Mouse (Mus musculus): ENCODE measurements at regions not wholly inside any gene's neighbourhood (a gene's known extent, or its start where the extent isn't known, plus 50 kb on each side); places are given as distances from the start of the nearest gene placed in this dataset.
"Not testable (repeated sequence)": the region's sequence is repeated elsewhere in the genome, so short reads cannot be mapped to it uniquely, and the experiment has no call there.

- no peak for DNase-seq (ENCODE audit: low spot score)
Measured at GRCm38 (mm10) chr4:153829766-153830165, 127.3 kb upstream of the A430005L14Rik start.

GRCm38 (mm10) chr4:153830491-153830890 lies 126.5 kb upstream of the A430005L14Rik start:
- DNase-seq (ENCODE audit: low spot score): no peak

DNA sequence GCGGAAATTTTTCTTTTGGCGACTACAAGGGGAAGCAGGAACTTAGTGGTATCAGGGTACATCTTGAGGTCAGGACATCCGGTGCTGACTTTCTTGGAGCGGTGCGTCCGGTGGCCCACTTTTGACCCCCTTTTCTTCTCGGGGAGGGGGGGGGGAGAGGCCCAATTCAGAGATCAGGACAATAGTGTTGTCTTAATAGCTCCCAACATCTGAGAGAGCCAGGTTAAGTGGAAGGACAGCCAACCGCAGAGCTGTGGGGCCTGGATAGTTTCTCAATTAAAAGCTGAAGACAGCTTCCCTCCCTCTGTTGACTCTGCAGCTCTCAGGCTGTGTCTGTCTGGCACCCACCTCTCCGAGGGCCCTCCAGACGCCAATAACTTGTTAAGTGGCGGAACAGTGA lies 125.8 kb upstream of the A430005L14Rik start:
- DNase-seq (ENCODE audit: low spot score): not testable (repeated sequence)

DNA sequence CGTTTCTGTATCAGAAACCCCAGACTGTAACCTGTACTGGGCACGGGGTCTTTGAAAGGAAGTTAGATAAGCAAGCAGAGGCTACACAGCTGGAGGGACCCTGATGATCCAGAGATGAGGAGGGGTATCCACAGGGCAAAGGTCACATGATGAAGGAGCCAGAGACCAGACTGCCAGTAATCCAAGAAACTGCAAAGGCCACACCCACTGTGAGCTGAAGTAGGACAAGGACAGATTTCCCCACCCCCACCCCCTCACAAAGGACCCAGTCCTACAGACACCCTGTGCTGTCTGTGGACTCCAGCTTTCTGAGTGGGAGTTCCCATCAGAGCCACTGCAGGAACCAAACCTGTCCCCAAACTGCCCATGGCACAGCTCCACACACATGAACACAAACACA lies 124.9 kb upstream of the A430005L14Rik start:
- no peak for DNase-seq (ENCODE audit: low spot score)

DNA sequence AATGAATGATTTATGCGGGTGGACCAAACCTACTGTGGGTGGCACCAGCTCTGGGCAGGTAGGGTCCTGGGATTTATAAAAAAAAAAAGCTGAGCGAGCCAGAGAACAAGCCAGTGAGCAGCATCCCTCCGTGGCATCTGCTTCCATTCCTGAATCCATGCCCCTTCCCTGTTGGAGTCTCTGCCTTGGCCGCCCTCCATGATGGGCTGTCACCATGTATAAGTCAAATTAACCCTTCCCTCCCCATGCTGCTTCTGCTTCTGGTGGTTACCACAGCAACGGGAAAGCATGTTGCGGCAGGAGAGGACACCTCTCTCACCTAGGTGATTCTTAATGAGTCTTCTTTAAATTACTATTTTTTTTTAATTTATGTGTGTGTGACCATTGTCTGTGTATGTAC lies 112.3 kb upstream of the A430005L14Rik start:
- DNase-seq (ENCODE audit: low spot score): no peak

DNA sequence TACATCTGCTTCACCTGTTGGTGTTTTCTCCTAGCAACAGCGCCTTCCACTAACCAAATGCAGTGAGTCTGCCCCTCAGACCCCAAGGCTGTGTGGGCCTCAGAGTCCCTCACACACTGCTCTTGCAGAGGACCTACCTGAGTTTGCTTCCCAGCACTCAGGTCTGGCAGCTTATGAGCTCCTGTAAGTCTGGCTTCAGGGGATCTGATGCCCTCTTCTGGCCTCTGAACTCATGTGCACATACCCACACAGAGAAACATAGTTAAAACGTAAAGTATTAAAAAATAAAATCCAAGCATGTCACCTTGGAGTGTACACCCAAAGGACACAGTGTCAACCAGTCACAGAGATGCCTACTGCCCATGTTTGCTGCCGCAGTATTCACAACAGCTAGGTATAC lies 108.8 kb upstream of the A430005L14Rik start:
- no peak for DNase-seq (ENCODE audit: low spot score)

GRCm38 (mm10) chr4:153850186-153850585 lies 106.9 kb upstream of the A430005L14Rik start:
- no peak for DNase-seq (ENCODE audit: low spot score)

- DNase-seq (ENCODE audit: low spot score): no peak
Measured at GRCm38 (mm10) chr4:153854084-153854747, 102.8 kb upstream of the A430005L14Rik start.

GRCm38 (mm10) chr4:153854748-153855092 lies 102.3 kb upstream of the A430005L14Rik start:
- DNase-seq (ENCODE audit: low spot score): no peak

- DNase-seq (ENCODE audit: low spot score): no peak
Measured at GRCm38 (mm10) chr4:153861420-153861819, 95.6 kb upstream of the A430005L14Rik start.

DNA sequence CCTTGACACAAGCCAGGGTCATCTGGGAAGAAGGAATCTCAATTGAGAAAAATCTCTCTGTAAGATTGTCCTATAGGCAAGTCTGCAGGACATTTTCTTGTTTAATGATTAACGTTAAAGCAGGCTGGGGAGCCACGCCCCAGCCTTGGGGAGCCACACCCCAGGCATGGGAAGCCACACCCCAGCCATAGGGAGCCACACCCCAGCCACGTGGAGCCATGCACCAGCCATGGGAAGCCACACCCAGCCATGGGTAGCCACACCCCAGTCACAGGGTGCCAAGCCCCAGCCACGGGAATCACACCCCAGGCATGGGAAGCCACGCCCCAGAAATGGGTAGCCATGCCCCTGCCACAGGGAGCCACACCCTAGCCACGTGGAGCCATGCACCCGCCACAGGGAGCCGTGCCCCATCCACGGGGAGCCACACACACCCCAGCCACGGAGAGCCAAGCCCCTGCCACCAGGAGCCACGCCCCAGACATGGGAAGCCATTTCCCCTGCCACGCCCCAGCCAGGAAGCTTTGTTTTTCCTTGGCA lies 94.8 kb upstream of the A430005L14Rik start:
- DNase-seq (ENCODE audit: low spot score): no peak

DNA sequence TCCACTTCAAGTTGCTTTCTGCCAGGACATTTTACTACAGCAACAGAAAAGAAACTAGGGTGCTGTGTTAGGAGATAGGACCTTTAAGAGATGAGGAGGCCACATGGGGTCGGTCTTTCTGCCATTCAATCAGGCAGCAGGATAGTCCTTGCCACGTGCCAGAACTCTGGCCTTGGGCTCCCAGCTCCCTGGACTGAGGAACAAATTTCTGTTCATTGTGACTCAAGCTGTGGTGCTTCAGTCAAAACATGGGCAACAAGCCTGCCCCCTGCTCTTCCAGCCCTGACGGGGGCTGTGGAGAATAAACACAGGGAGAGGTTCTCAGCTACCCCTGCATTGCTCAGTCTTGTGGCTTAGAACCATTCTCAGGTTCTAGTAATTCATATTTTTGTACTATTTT lies 84.7 kb upstream of the A430005L14Rik start:
- DNase-seq (ENCODE audit: low spot score): no peak

GRCm38 (mm10) chr4:153875036-153875435 lies 82.0 kb upstream of the A430005L14Rik start:
- not testable (repeated sequence) for DNase-seq (ENCODE audit: low spot score)

- DNase-seq (ENCODE audit: low spot score): no peak
Measured at GRCm38 (mm10) chr4:153876954-153877642, 79.9 kb upstream of the A430005L14Rik start.

DNA sequence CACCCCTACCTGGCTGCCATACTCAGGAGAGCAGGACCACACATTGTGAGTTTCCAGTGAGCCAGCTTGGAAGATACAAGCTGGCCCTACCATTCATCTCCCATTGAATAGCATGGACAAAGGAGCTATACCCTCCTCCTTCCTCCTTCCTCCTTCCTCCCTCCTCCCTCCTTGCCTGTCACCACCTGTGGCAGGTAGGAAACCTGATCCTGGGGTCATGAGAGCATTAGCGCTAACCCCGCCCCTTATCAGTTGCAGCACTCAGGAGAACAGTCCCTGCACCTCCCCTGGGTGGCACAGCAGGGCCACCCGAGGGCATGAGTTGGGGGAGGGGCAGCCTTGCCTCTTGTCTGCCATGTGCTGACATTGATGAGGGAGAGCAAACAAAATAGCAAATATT lies 74.0 kb upstream of the A430005L14Rik start:
- DNase-seq (ENCODE audit: low spot score): no peak

DNA sequence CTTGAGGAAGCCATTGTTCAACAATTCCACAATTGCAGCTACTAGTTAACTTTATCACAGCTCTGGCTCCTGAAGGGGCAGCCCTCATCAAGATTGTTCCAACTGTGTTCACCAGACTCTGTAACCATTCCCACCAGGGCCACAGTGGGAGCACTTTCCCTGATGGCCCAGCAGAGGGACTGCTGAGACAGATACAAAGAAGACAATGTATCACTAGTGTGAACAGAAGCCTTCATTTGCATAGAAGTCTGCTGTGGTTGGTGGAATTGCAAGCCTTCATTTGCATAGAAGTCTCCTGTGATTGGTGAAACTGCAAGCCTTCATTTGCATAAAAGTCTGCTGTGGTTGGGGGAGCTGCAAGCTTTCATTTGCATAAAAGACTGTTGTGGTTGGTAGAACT lies 73.0 kb upstream of the A430005L14Rik start:
- no peak for DNase-seq (ENCODE audit: low spot score)

DNA sequence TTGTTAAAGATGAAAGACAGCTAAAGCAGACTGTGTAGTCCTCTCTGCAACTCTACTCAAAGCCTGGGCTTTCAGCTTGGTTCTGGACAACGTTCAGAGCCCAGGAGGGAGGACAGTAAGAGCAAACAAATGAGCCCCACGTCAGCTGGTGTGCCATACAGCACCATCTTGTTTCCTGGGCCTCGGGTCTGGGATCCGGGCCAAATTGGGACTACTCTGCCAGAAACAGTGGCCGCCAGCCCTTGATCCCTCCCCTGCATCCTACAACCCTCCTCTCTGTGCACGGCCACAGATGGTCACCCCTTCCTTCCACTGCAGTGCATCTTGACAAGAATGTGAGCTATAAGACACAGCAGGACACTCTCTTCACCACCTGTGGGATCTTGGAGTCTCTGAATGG lies 71.2 kb upstream of the A430005L14Rik start:
- no peak for DNase-seq (ENCODE audit: low spot score)

DNA sequence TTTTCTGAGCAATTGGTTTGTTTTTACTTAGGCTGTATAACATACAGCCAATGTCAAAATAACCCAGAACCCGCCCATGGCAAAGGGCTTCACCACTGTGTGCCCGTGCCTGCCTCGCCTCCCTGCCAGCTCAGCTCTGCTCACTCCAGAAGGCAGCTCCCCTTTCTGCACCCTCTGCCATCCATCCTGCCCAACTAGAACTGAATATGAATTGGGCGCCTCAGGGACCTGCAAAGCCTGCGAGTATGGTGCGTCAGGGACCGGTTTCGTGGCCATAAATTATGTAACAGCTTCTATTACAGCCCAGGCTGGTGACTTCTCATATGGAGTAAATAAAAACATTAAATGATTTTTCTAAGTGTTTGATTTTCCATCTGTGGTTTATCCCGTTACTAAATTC lies 66.9 kb upstream of the A430005L14Rik start:
- no peak for DNase-seq (ENCODE audit: low spot score)

- no peak for DNase-seq (ENCODE audit: low spot score)
Measured at GRCm38 (mm10) chr4:153899721-153900120, 57.3 kb upstream of the A430005L14Rik start.

DNA sequence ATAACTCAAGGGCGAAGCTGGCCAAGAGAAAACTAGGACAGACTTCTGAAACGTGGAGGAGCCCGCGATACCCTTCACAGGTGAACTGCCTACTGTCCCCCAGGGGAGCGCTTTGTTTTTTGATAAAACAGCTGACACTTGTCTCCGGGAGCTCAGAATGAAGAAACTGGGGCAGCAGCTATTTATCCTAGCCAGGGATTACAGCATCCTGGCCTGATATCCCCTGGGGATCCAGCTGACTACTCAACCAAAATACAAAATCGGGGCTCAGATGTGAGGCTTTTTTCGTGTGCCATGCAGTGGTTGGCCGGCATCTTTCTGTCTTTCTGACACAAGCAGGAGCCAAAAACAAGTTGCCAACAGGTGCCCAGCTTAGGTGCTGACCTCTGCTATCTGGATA lies 52.0 kb upstream of the A430005L14Rik start:
- no peak for DNase-seq (ENCODE audit: low spot score)

DNA sequence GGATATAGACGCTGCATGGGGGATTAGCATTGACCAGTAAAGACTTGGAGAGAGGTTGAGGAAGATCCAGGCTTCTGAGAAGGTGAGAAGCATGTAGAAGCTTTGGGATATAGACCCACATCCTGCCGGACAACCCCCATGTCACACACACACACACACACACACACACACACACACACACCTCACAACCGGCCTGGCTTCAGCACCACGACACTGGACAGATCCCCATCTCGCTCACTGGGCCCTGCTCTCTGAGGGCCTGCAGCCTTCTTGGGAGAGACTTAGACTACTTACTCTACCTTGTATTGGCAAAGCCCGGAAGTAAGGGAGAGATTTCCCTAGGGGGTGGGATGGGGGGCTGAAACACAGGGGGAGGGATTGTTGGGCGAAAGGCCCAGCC lies 51.5 kb upstream of the A430005L14Rik start:
- no peak for DNase-seq (ENCODE audit: low spot score)

Measured in testis, postnatal 14 days (tissue).